Comparison of ENCODE assay signal across 22 mouse cellular contexts in genomic region chr12:82362796-82363195, GRCm38 (mm10).
A peak's percentile ranks its signal among the peaks of the same experiment; 100 is the strongest.
DNase-seq lines count a peak whose midpoint lies in the region; ATAC-seq and TF ChIP-seq lines count a peak whose summit lies in the region.
"Had no signal": no experiment of that assay in that cellular context is flagged by ENCODE, and none has a peak within 500 bp of the region (broad histone marks: within the 10 kb centered on the region; RNA-seq: fewer than 3 reads in every experiment).

No protein-coding gene starts in this region.

- no peak overlapping the region for H3K9ac ChIP-seq in heart, adult 2 months (ENCODE audit: low read depth, low read length)
- no peak overlapping the region for H3K9ac ChIP-seq in midbrain, embryonic 11.5 days (ENCODE audit: low read length)
- H3K9ac ChIP-seq in midbrain, postnatal 0 days (replicated peaks; ENCODE audit: low read length, poor library complexity, severe bottlenecking) = no peak overlapping the region
- no peak overlapping the region for H3K9ac ChIP-seq in intestine, embryonic 15.5 days

- 91% methylated on average over 9 of the region's 9 CpGs for WGBS in heart, adult 2 months
- 85% methylated on average over 9 of the region's 9 CpGs for whole genome bisulfite sequencing in heart, embryonic 10.5 days
- WGBS in midbrain, embryonic 11.5 days = 92% methylated on average over 9 of the region's 9 CpGs
- WGBS in midbrain, postnatal 0 days = 95% methylated on average over 9 of the region's 9 CpGs
- WGBS in intestine, embryonic 15.5 days = 87% methylated on average over 9 of the region's 9 CpGs

- intact Hi-C loops in heart, adult 2 months (cut with DNase I) = no loop called here

- H3K36me3 ChIP-seq in heart, adult 2 months (ENCODE audit: control insufficient read depth, insufficient read depth, low read length) = no peaks in the 10 kb centered on the region
- peaks cover 16% of the 10 kb centered on the region for H3K36me3 ChIP-seq in heart, embryonic 10.5 days
- peaks cover 5% of the 10 kb centered on the region; the same call in 1 of the 2 replicates for H3K36me3 ChIP-seq in midbrain, embryonic 11.5 days (ENCODE audit: control insufficient read depth, insufficient read depth, low read length)
- no peaks in the 10 kb centered on the region; the same call in 1 of the 2 replicates for H3K36me3 ChIP-seq in midbrain, postnatal 0 days (ENCODE audit: insufficient read depth, low read length)
- H3K36me3 ChIP-seq in intestine, embryonic 15.5 days = no peaks in the 10 kb centered on the region; the same call in 1 of the 2 replicates

- H3K4me3 ChIP-seq in heart, adult 2 months = no peak overlapping the region
- no peak overlapping the region for H3K4me3 ChIP-seq in heart, embryonic 10.5 days
- H3K4me3 ChIP-seq in midbrain, embryonic 11.5 days (ENCODE audit: low read depth, low read length) = no peak overlapping the region
- H3K4me3 ChIP-seq in midbrain, postnatal 0 days (ENCODE audit: low read depth, low read length) = no peak overlapping the region
- H3K4me3 ChIP-seq in intestine, embryonic 15.5 days (replicated peaks) = no peak overlapping the region

- no peak for ATAC-seq in midbrain, embryonic 11.5 days (ENCODE audit: low FRiP score)
- no peak for ATAC-seq in midbrain, postnatal 0 days (ENCODE audit: low FRiP score)
- ATAC-seq in monocyte, adult 5-6 weeks (replicated peaks; ENCODE audit: insufficient number of reproducible peaks, low FRiP score, low TSS enrichment, poor library complexity, severe bottlenecking) = 0 out of 2 replicates have a peak, but pooled peaks have one; percentile 13
- ATAC-seq in intestine, embryonic 15.5 days = no peak
- ATAC-seq: activated CD4-positive, CD25-positive, alpha-beta regulatory T cell, adult 4 months; CD4-positive, CD25-positive, alpha-beta regulatory T cell, adult 4 months; Patski had no signal

- DNase-seq in heart, adult 11 months = peak; percentile 73
- no peak for DNase-seq in heart, adult 2 months
- peak; percentile 65 for DNase-seq in heart, embryonic 10.5 days (ENCODE audit: low spot score)
- DNase-seq in heart, adult 9 months (ENCODE audit: low spot score in 2 of 2) = no peak
- DNase-seq in midbrain, embryonic 11.5 days (ENCODE audit: low spot score, missing footprints) = peak; percentile 10
- DNase-seq in midbrain, postnatal 0 days (ENCODE audit: low spot score) = no peak
- DNase-seq: adrenal gland, adult 2 months; adrenal gland, adult 8-10 months; adrenal gland, postnatal 10 days; adrenal gland, postnatal 14 days; adrenal gland, postnatal 25 days; adrenal gland, postnatal 36 days; B cell, adult 2 months; cerebellum, adult 11 months; cerebellum, adult 11-12 months had no signal

- H3K4me1 ChIP-seq in heart, adult 2 months (ENCODE audit: control insufficient read depth, insufficient read depth, low read length) = peaks cover 1% of the 10 kb centered on the region; the same call in 1 of the 2 replicates
- H3K4me1 ChIP-seq in heart, embryonic 10.5 days = peaks cover 21% of the 10 kb centered on the region
- H3K4me1 ChIP-seq in midbrain, embryonic 11.5 days (ENCODE audit: control insufficient read depth, insufficient read depth, low read length) = peaks cover 4% of the 10 kb centered on the region
- H3K4me1 ChIP-seq in midbrain, postnatal 0 days (ENCODE audit: insufficient read depth, low read length) = no peaks in the 10 kb centered on the region
- no peaks in the 10 kb centered on the region for H3K4me1 ChIP-seq in intestine, embryonic 15.5 days (replicated peaks)

- TF ChIP-seq POLR2A in heart, adult 2 months (IDR thresholded peaks at IDR 0.05; ENCODE audit: insufficient read depth, low read depth, low read length) = no peak

- no peak overlapping the region for H3K4me2 ChIP-seq in midbrain, embryonic 11.5 days
- H3K4me2 ChIP-seq in midbrain, postnatal 0 days (ENCODE audit: low read depth, low read length, poor library complexity, severe bottlenecking) = no peak overlapping the region
- no peak overlapping the region for H3K4me2 ChIP-seq in intestine, embryonic 15.5 days (replicated peaks)

- TF ChIP-seq EP300 in heart, adult 2 months (IDR thresholded peaks at IDR 0.05; ENCODE audit: insufficient read depth, low read depth, low read length) = no peak

- no peaks in the 10 kb centered on the region for H3K27me3 ChIP-seq in heart, adult 2 months (ENCODE audit: control insufficient read depth, insufficient read depth, low read length)
- H3K27me3 ChIP-seq in heart, embryonic 10.5 days (ENCODE audit: insufficient read depth, poor library complexity, severe bottlenecking) = no peaks in the 10 kb centered on the region
- H3K27me3 ChIP-seq in midbrain, embryonic 11.5 days (ENCODE audit: control insufficient read depth, insufficient read depth, low read length) = no peaks in the 10 kb centered on the region
- H3K27me3 ChIP-seq in midbrain, postnatal 0 days (ENCODE audit: insufficient read depth, low read length) = no peaks in the 10 kb centered on the region
- no peaks in the 10 kb centered on the region for H3K27me3 ChIP-seq in intestine, embryonic 15.5 days (replicated peaks)
- H3K27me3 ChIP-seq: CH12.LX, Patski had no signal

- no peaks in the 10 kb centered on the region for H3K9me3 ChIP-seq in heart, embryonic 10.5 days
- H3K9me3 ChIP-seq in midbrain, embryonic 11.5 days (ENCODE audit: control insufficient read depth, low read length) = no peaks in the 10 kb centered on the region
- H3K9me3 ChIP-seq in midbrain, postnatal 0 days (ENCODE audit: low read length) = no peaks in the 10 kb centered on the region
- H3K9me3 ChIP-seq in intestine, embryonic 15.5 days = no peaks in the 10 kb centered on the region
- H3K9me3 ChIP-seq: G1E had no signal

- H3K79me2 ChIP-seq in heart, adult 2 months (replicated peaks; ENCODE audit: control insufficient read depth, insufficient read depth, low read length) = no peaks in the 10 kb centered on the region

- no peak for TF ChIP-seq CTCF in heart, adult 2 months (IDR thresholded peaks at IDR 0.05)
- no peak for TF ChIP-seq CTCF in midbrain, postnatal 0 days (IDR thresholded peaks at IDR 0.05)

- H3K27ac ChIP-seq in heart, adult 2 months = no peak overlapping the region
- H3K27ac ChIP-seq in heart, embryonic 10.5 days = no peak overlapping the region
- H3K27ac ChIP-seq in midbrain, embryonic 11.5 days (ENCODE audit: low read depth, low read length) = no peak overlapping the region
- no peak overlapping the region for H3K27ac ChIP-seq in midbrain, postnatal 0 days (ENCODE audit: low read depth, low read length)
- H3K27ac ChIP-seq in intestine, embryonic 15.5 days = no peak overlapping the region

Comparison
In these comparisons a context has a peak if more than half of its experiments do, and no peak if none do; other contexts are left out.
1. DNase-seq: peak in heart, adult 11 months (single experiment), heart, embryonic 10.5 days (single experiment) and midbrain, embryonic 11.5 days (single experiment); none in heart, adult 2 months (0 of 2), heart, adult 9 months (0 of 2) and midbrain, postnatal 0 days (single experiment).